Mouse (Mus musculus): ENCODE results near the gene Hspb1. TPM values are rescaled to one million over a fixed set of nuclear protein-coding genes. Genes with fewer than 3 reads are reported as not detected.

Hspb1 gene
- total and polyA plus RNA-seq, 3 experiments: 1.1 to 3.6 (median 2.6) TPM

DNA sequence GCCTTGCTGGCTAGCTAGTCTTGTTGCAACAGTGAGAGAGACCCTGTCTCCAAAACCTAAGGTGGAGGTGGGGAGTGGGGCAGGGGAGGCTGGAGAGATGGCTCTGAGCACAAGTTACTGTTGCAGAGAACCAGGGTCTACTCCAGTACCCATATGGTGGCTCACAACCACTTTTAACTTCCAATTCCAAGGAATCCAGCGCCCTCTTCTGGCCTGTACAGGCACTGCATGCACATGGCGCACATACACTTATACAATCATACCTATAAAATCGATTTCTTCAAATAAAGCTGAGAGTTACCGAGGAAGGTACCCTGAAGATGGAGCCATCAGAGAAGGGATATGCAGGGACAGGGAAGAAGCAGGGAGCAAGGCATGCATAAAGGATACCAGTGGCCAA, 40.3 kb upstream of the Hspb1 start:
- Histone ChIP-seq H3K9ac (ENCODE audit: insufficient read depth, low read depth) (no peak overlapping the region), H3K27me3 (replicated peaks) (peaks cover 85% of the 10 kb centered on the region), H3K4me2 (ENCODE audit: insufficient read depth, low read depth, poor library complexity, severe bottlenecking) (no peak overlapping the region), H3K27ac (ENCODE audit: insufficient read depth, low read depth) (no peak overlapping the region), H3K9me3 (replicated peaks; ENCODE audit: low read length) (peaks cover 8% of the 10 kb centered on the region), H3K4me3 (replicated peaks in 1 of 3; ENCODE audit: low read depth in 2 of 3, low read length in 2 of 3, poor library complexity in 1 of 3) (no peak overlapping the region), H3K4me1 (ENCODE audit: control insufficient read depth in 1 of 2, insufficient read depth in 2 of 2) (no peaks in the 10 kb centered on the region), H3K36me3 (replicated peaks in 1 of 2; ENCODE audit: control insufficient read depth in 1 of 2, insufficient read depth in 1 of 2, low read length in 1 of 2) (no peaks in the 10 kb centered on the region), H3K79me2 (replicated peaks; ENCODE audit: control insufficient read depth, extremely low read depth, insufficient read depth, poor library complexity, severe bottlenecking) (no peaks in the 10 kb centered on the region)
- in situ Hi-C loops (cut with MboI; ENCODE audit: low pct_ligation_motif_present, low pct_unique_long_range_greater_than_20kb, low sequenced_read_pairs) (loop anchor here (5.0 kb wide), 1 partner anchor 50 kb away; no protein-coding TSS in a partner anchor), dilution Hi-C loops (cut with MboI; ENCODE audit: extremely low pct_ligation_motif_present, extremely low pct_unique_long_range_greater_than_20kb, low sequenced_read_pairs) (no loop called here)
- no peak for DNase-seq (ENCODE audit: extremely low read depth)
- peak; percentile 32 to 37; a peak in 3 of 4 replicates for TF ChIP-seq CTCF (conservative IDR thresholded peaks at IDR 0.05 in 1 of 2, IDR thresholded peaks at IDR 0.05 in 1 of 2; ENCODE audit: low read depth in 2 of 2, low read length in 2 of 2)
- no peak for TF ChIP-seq SMC3 (IDR thresholded peaks at IDR 0.05; ENCODE audit: low read depth, low read length)
- no peak for TF ChIP-seq ZC3H11A (IDR thresholded peaks at IDR 0.05; ENCODE audit: low read depth, low read length)
- TF ChIP-seq RAD21 (IDR thresholded peaks at IDR 0.05; ENCODE audit: low read depth, low read length): peak; percentile 1; the same call in 1 of the 2 replicates

DNA sequence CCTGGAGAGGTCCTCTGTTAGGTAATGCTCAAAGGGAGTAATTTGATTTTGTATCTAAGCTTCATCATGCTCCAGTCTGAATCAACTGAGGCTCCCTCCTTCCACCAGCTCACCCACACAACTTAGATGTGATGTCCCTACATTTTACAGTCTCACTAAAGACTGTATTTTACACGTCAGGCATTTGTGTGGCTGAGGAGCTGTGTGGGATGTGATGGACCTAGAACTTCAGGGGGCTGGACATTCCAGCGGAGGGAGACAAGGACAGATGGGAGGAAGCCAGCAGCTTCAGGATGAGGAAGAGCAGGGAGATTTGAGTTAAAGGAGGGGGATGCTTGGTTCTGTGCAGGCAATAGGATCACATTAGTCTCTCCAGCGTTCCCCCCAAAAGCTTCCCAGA, 39.8 kb upstream of the Hspb1 start:
- H3K79me2 ChIP-seq (replicated peaks; ENCODE audit: control insufficient read depth, extremely low read depth, insufficient read depth, poor library complexity, severe bottlenecking): no peaks in the 10 kb centered on the region
- H3K36me3 ChIP-seq (replicated peaks in 1 of 2; ENCODE audit: control insufficient read depth in 1 of 2, insufficient read depth in 1 of 2, low read length in 1 of 2): no peaks in the 10 kb centered on the region
- DNase-seq (ENCODE audit: extremely low read depth): no peak
- dilution Hi-C loops (cut with MboI; ENCODE audit: extremely low pct_ligation_motif_present, extremely low pct_unique_long_range_greater_than_20kb, low sequenced_read_pairs) (no loop called here), in situ Hi-C loops (cut with MboI; ENCODE audit: low pct_ligation_motif_present, low pct_unique_long_range_greater_than_20kb, low sequenced_read_pairs) (loop anchor here (5.0 kb wide), 1 partner anchor 51 kb away; no protein-coding TSS in a partner anchor)
- H3K4me3 ChIP-seq (replicated peaks in 1 of 3; ENCODE audit: low read depth in 2 of 3, low read length in 2 of 3, poor library complexity in 1 of 3): no peak overlapping the region
- no peak overlapping the region for H3K9ac ChIP-seq (ENCODE audit: insufficient read depth, low read depth)
- no peaks in the 10 kb centered on the region for H3K4me1 ChIP-seq (ENCODE audit: control insufficient read depth in 1 of 2, insufficient read depth in 2 of 2)
- TF ChIP-seq E2F4 (IDR thresholded peaks at IDR 0.05; ENCODE audit: insufficient replicate concordance, low read depth, low read length): no peak
- no peak for TF ChIP-seq MAZ (IDR thresholded peaks at IDR 0.05; ENCODE audit: low read depth, low read length)
- TF ChIP-seq KAT2A (IDR thresholded peaks at IDR 0.05; ENCODE audit: insufficient replicate concordance, low read length): no peak
- TF ChIP-seq JUND (conservative IDR thresholded peaks at IDR 0.05; ENCODE audit: low read depth, low read length): no peak
- no peak for TF ChIP-seq POLR2AphosphoS2 (IDR thresholded peaks at IDR 0.05; ENCODE audit: low read depth, low read length)
- no peak for TF ChIP-seq IRF4 (IDR thresholded peaks at IDR 0.05; ENCODE audit: low read depth, low read length)
- TF ChIP-seq GABPA (IDR thresholded peaks at IDR 0.05; ENCODE audit: insufficient replicate concordance, low read depth, low read length): no peak
- TF ChIP-seq HCFC1 (IDR thresholded peaks at IDR 0.05; ENCODE audit: low read depth, low read length): no peak
- TF ChIP-seq RCOR1 (conservative IDR thresholded peaks at IDR 0.05; ENCODE audit: low read depth, low read length): no peak
- no peak for TF ChIP-seq USF1 (IDR thresholded peaks at IDR 0.05; ENCODE audit: low read depth, low read length)
- no peak for TF ChIP-seq MAFK (IDR thresholded peaks at IDR 0.05; ENCODE audit: insufficient replicate concordance, low read length)
- no peak for TF ChIP-seq ZC3H11A (IDR thresholded peaks at IDR 0.05; ENCODE audit: low read depth, low read length)
- TF ChIP-seq ETS1 (conservative IDR thresholded peaks at IDR 0.05; ENCODE audit: low read depth, low read length): no peak
- TF ChIP-seq ZNF384 (IDR thresholded peaks at IDR 0.05; ENCODE audit: low read depth, low read length): no peak
- no peak for TF ChIP-seq JUN (IDR thresholded peaks at IDR 0.05; ENCODE audit: insufficient read depth, low read depth, low read length)
- no peak for TF ChIP-seq CTCF (conservative IDR thresholded peaks at IDR 0.05 in 1 of 2, IDR thresholded peaks at IDR 0.05 in 1 of 2; ENCODE audit: low read depth in 2 of 2, low read length in 2 of 2)
- TF ChIP-seq POLR2A (IDR thresholded peaks at IDR 0.05; ENCODE audit: low read depth, low read length): no peak
- peaks cover 85% of the 10 kb centered on the region for H3K27me3 ChIP-seq (replicated peaks)
- peaks cover 8% of the 10 kb centered on the region for H3K9me3 ChIP-seq (replicated peaks; ENCODE audit: low read length)
- no peak overlapping the region for H3K4me2 ChIP-seq (ENCODE audit: insufficient read depth, low read depth, poor library complexity, severe bottlenecking)
- H3K27ac ChIP-seq (ENCODE audit: insufficient read depth, low read depth): no peak overlapping the region

Data from CH12.LX (cell line).